Mouse (Mus musculus) liver, embryonic 11.5 days (tissue): Measurements from ENCODE around the gene Ptpn7. TPM values are rescaled to one million over a fixed set of nuclear protein-coding genes. Genes with fewer than 3 reads are reported as not detected.

Source experiments
- ATAC-seq: fragments of 200-750 bp; cut with Nextera tagmentation; replicated peaks from 2 replicates; pipeline ENCODE4 v1.8.0; 2017; ENCODE audit warnings: moderate number of reproducible peaks, mild to moderate bottlenecking, moderate TSS enrichment, moderate library complexity; ENCODE audit not compliant: low FRiP score
- DNase-seq: peaks from one replicate; pipeline ENCODE4 v3.0.0-alpha.2; 2017; ENCODE audit warnings: low spot score
- H3K27ac ChIP-seq: fragments of 300-500 bp; sonication (generic); 2 replicates; pipeline ENCODE4 v1.5.1; 2014; ENCODE audit warnings: mild to moderate bottlenecking, low read depth, low read length, control low read depth
- H3K27me3 ChIP-seq: fragments of 300-500 bp; sonication (generic); replicated peaks from 2 replicates; pipeline ENCODE4 v1.6.1; 2014; ENCODE audit warnings: low read length, mixed read lengths; ENCODE audit not compliant: control insufficient read depth, insufficient read depth
- H3K36me3 ChIP-seq: fragments of 300-500 bp; sonication (generic); 2 replicates; pipeline ENCODE4 v1.6.1; 2014; ENCODE audit warnings: mild to moderate bottlenecking, low read length, moderate library complexity, mixed read lengths; ENCODE audit not compliant: control insufficient read depth, insufficient read depth
- H3K4me1 ChIP-seq: fragments of 300-500 bp; sonication (generic); replicated peaks from 2 replicates; pipeline ENCODE4 v1.6.1; 2014; ENCODE audit warnings: low read length, mixed read lengths; ENCODE audit not compliant: control insufficient read depth, insufficient read depth
- H3K4me2 ChIP-seq: fragments of 300-500 bp; sonication (generic); 2 replicates; pipeline ENCODE4 v1.6.1; 2014; ENCODE audit warnings: mild to moderate bottlenecking, control low read depth, moderate library complexity
- H3K4me3 ChIP-seq: fragments of 300-500 bp; sonication (generic); 2 replicates; pipeline ENCODE4 v1.5.1; 2014; ENCODE audit warnings: low read depth, low read length, control low read depth
- H3K9ac ChIP-seq: fragments of 300-500 bp; sonication (generic); 2 replicates; pipeline ENCODE4 v1.6.1; 2014; ENCODE audit warnings: low read depth, low read length, control low read depth
- H3K9me3 ChIP-seq: fragments of 300-500 bp; sonication (generic); 2 replicates; pipeline ENCODE4 v1.6.1; 2016; ENCODE audit warnings: low read length, inconsistent platforms, mixed read lengths; ENCODE audit not compliant: control insufficient read depth
- WGBS: fragments of 180-500 bp; shearing (Covaris S2); extraction: QIAGEN DNeasy Blood & Tissue Kit; methylation state at CpG from one replicate; pipeline ENCODE4 v1.1.7; 2014; 5-methylcytosine and 5-hydroxymethylcytosine counted together
- polyA plus RNA-seq: library from polyadenylated mRNA; unstranded; fragments of >200 nt; fragmentation: Nextera tagmentation; extraction: Ambion mirVana; gene quantifications from 2 replicates; pipeline ENCODE4 v1.2.1, GENCODE M21; 2014

Ptpn7 gene
- polyA plus RNA-seq, 1 experiment from 2014 or later = 43.0 TPM

DNA sequence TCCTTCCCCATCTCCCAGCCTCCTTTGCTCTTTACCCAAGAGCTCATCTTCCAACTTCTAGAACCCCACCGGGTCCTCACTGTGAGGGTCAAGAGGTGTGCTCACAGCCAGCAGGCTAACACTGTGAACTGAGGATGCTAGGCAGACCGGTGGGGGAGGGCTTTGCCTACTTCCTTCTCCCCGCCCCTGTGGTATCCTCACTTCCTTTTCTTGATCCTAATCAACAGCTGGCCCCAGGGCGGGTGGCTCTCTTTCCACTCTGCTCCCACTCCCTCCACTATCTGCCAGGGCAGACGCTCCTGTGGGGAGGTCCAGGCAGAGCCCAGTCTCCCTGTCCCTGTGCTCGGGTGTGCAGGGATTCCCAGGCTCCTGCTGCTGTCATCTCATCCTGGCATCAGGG is 1.5 kb upstream of the Ptpn7 start:
- no peak for DNase-seq
- Histone ChIP-seq H3K4me1 (peaks cover 38% of the 10 kb centered on the region), H3K36me3 (peaks cover 3% of the 10 kb centered on the region; the same call in 1 of the 2 replicates), H3K27ac (peak overlapping the region; percentile 86), H3K4me2 (peak overlapping the region; percentile 72), H3K9me3 (no peaks in the 10 kb centered on the region), H3K27me3 (peaks cover 11% of the 10 kb centered on the region; the same call in 1 of the 2 replicates), H3K9ac (peak overlapping the region; percentile 41; the same call in 1 of the 2 replicates), H3K4me3 (0 out of 2 replicates have a peak overlapping the region, but pooled peaks have one; percentile 7)
- 15% methylated on average over 6 of the region's 6 CpGs for WGBS
- ATAC-seq = peak; percentile 29

DNA sequence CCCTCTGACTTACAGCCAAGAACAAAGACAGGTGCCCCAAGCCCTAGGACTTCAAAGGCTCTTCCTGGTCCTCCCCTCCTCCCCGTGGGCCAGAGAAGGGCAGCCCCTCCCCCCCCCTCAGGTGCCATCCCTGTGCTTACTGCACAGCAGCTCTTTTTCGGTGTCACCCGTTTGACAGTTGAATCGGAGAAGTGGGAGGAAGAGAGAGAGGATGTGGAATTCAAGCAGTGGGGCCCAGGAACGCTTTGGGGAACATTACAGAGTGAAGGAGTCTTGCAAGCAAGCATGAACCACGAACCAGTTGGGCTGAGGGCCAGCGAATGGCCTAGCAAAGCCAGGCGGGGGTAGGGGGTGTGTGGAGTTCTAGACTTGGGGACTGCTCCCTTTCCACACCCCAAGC is 940 bp upstream of the Ptpn7 start:
- Histone ChIP-seq H3K9ac (peak overlapping the region; percentile 60; the same call in 1 of the 2 replicates), H3K4me1 (peaks cover 36% of the 10 kb centered on the region), H3K4me3 (0 out of 2 replicates have a peak overlapping the region, but pooled peaks have one; percentile 7), H3K9me3 (no peaks in the 10 kb centered on the region), H3K27me3 (peaks cover 11% of the 10 kb centered on the region; the same call in 1 of the 2 replicates), H3K27ac (peak overlapping the region; percentile 86), H3K4me2 (peak overlapping the region; percentile 72), H3K36me3 (peaks cover 3% of the 10 kb centered on the region; the same call in 1 of the 2 replicates)
- ATAC-seq = no peak
- no peak for DNase-seq
- WGBS = 23% methylated on average over 8 of the region's 8 CpGs

DNA sequence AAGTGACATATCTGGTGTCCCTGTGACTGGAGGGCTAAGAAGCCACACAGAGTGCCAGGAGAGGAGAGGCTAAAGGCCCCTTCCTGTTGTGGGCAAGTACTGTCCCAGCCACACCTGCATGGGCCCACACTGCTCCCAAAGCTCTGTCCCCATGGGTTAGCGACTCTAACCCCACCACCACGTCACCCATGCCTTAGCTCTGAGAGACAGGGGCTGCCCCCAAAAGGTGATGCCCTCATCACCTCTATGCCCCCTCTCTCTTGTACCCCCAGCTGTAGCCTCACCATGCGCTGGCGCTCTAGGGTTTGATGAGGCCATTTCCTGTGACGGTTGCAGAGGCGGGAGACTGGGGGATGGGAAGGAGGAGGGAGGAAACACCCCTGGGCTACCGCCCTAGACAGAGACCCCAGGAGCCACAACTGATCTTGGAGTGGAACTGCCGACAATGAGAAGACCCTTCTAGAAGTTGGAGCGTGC is 431 bp downstream of the Ptpn7 start:
- DNase-seq = peak; percentile 68
- Histone ChIP-seq H3K27me3 (peaks cover 11% of the 10 kb centered on the region; the same call in 1 of the 2 replicates), H3K4me3 (peak overlapping the region; percentile 39), H3K9me3 (no peaks in the 10 kb centered on the region), H3K4me1 (peaks cover 34% of the 10 kb centered on the region), H3K27ac (peak overlapping the region; percentile 86), H3K4me2 (peak overlapping the region; percentile 72), H3K36me3 (peaks cover 3% of the 10 kb centered on the region; the same call in 1 of the 2 replicates), H3K9ac (peak overlapping the region; percentile 60)
- WGBS = 41% methylated on average over 9 of the region's 9 CpGs
- peak; percentile 64 for ATAC-seq

DNA sequence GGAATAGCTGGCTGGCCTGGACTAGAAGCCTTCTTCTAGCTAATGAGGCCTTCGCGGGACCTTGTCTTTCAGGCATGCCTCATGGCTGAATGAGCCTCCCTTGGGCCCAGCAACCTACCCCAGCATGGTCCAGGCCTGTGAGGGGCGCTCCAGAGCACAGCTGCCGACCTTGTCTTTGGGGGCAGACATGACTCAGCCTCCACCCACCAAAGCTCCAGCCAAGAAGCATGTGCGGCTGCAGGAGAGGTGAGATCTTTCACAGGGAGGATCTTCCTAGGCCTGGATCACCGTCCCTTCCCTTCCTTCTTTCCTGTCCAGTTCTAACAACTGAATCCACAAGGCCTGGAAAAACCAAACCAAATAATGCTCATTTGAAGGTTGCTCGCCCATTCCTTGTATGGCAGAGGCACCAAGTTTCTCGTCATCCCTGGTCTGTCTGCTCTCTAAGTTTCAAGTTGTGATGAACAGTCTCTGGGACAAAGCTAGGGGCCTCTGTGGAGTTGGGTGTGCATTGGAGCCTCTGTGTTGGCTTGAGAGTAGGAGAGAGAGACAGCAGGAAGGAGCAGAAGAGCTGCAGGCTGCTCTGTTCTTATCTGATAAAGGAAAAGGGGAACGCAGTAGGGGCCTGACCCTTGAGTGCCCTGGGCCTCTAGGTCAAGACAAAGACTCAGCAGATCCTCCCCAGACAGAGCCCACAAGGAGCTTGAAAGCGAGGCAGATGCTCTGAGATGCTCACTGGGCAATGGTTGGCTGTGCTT is 1.4 kb downstream of the Ptpn7 start:
- H3K9me3 ChIP-seq = no peaks in the 10 kb centered on the region
- DNase-seq = no peak
- H3K27me3 ChIP-seq = peaks cover 11% of the 10 kb centered on the region; the same call in 1 of the 2 replicates
- peak overlapping the region; percentile 60 for H3K9ac ChIP-seq
- peaks cover 32% of the 10 kb centered on the region for H3K4me1 ChIP-seq
- peak overlapping the region; percentile 72 for H3K4me2 ChIP-seq
- H3K27ac ChIP-seq = peak overlapping the region; percentile 86
- peaks cover 3% of the 10 kb centered on the region; the same call in 1 of the 2 replicates for H3K36me3 ChIP-seq
- H3K4me3 ChIP-seq = peak overlapping the region; percentile 39
- WGBS = 46% methylated on average over 10 of the region's 10 CpGs
- ATAC-seq = peak; percentile 37; the same call in 1 of the 2 replicates

DNA sequence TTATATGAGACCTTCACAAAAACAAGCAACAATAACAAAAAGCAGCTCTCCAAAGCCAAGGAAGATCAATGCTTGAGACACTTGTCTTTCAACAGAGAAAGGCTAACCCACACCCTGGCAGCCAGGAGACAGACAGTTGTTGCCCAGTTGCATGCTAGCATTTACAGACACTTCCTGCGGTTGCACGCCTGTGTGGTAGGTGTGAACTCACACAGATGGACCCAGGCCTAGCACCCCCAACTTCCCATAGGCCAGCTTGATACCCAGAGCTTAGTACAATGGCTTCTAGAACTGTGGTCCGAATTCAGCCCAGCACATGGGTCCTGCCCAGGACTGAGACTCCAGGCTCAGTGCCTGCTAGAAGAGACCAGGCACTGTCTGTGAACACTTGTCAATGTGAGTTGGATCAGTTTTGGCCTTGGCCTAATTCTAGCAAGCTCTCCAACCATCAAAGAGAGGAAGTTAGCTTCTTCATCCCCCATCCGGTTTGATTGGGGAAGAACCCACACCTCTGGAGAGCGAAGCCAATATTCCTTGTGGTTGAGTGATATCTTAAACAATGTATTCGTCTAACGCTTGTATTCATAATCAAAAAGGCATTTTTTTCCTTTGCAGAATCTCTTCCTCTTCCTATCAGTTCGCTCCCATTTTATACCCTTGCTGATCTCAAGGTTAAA is 2.7 kb downstream of the Ptpn7 start:
- Histone ChIP-seq H3K36me3 (peaks cover 6% of the 10 kb centered on the region; the same call in 1 of the 2 replicates), H3K27ac (no peak overlapping the region; the same call in 1 of the 2 replicates), H3K9ac (no peak overlapping the region), H3K4me3 (no peak overlapping the region), H3K9me3 (no peaks in the 10 kb centered on the region), H3K27me3 (no peaks in the 10 kb centered on the region), H3K4me1 (peaks cover 23% of the 10 kb centered on the region), H3K4me2 (peak overlapping the region; percentile 72)
- DNase-seq (no peak), ATAC-seq (no peak)
- 70% methylated on average over 8 of the region's 8 CpGs for WGBS

DNA sequence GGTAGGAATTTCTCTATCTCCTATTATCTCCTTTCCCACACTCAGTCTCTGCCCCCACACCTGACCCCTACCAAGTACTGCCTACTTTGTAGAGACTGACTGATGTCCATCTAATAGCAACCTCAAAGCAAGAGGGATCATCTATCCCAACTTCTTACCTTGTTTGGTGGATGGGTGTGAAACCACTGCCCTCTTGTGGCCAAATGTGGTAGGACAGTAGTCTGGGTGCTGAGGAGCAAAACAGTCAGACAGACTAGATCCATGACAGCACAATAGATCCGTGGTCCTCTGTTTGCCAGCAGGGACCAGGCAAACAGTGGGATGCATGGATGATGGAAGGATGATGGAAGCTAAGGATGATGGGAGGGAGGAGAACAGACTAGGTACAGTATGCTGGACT is 4.0 kb downstream of the Ptpn7 start:
- H3K4me1 ChIP-seq = peaks cover 15% of the 10 kb centered on the region
- H3K27ac ChIP-seq = no peak overlapping the region
- no peak overlapping the region; the same call in 1 of the 2 replicates for H3K4me2 ChIP-seq
- no peak overlapping the region for H3K9ac ChIP-seq
- DNase-seq (peak; percentile 79), ATAC-seq (no peak)
- H3K27me3 ChIP-seq = no peaks in the 10 kb centered on the region
- no peak overlapping the region for H3K4me3 ChIP-seq
- H3K36me3 ChIP-seq = peaks cover 6% of the 10 kb centered on the region; the same call in 1 of the 2 replicates
- WGBS = 14% methylated on average over 1 of the region's 1 CpGs
- no peaks in the 10 kb centered on the region for H3K9me3 ChIP-seq

DNA sequence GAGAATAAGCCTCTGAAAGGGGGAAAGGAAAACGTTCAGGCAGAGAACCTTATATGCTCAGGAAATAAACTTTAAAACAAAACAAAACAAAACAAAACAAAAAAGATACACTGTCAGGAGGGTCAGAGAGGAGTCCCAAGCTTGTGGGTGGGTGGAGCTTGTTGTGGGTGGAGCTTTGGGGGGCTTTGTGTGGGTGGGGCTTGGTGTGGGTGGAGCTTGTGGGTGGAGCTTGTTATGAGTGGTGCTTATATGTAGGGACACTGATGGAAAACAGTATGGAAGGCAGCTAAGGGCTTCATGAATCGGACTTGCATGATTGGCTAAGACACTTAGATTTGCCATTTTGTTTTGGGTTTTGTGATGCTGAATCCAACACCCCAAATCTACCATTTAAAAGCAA is 7.4 kb downstream of the Ptpn7 start:
- 77% methylated on average over 2 of the region's 2 CpGs for WGBS
- no peaks in the 10 kb centered on the region for H3K9me3 ChIP-seq
- ATAC-seq = no peak
- no peak overlapping the region for H3K4me3 ChIP-seq
- H3K4me1 ChIP-seq = peaks cover 1% of the 10 kb centered on the region
- no peak overlapping the region for H3K9ac ChIP-seq
- H3K27me3 ChIP-seq = no peaks in the 10 kb centered on the region
- no peak for DNase-seq
- H3K4me2 ChIP-seq = no peak overlapping the region
- peaks cover 7% of the 10 kb centered on the region for H3K36me3 ChIP-seq
- H3K27ac ChIP-seq = no peak overlapping the region

DNA sequence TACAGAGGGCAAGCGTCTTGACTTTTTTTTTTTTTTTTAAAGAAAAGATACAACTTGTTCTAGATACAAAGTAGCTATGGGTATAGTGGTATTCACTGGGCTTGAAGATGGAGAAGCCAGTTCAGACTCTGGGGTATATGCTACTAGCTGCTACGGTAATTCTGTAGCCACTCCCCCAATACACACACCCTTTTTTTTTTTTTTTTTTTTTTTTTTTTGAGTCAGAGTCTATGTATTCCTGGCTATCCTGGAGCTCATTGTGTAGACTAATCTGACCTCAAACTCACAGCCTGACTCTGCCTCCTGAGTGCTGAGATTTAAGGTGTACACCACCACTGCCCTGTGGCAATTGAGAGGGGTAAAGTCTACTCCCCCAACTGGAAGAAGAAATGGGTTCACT is 10.0 kb downstream of the Ptpn7 start:
- Histone ChIP-seq H3K36me3 (peaks cover 7% of the 10 kb centered on the region; the same call in 1 of the 2 replicates), H3K4me2 (no peak overlapping the region), H3K27me3 (no peaks in the 10 kb centered on the region; the same call in 1 of the 2 replicates), H3K27ac (no peak overlapping the region), H3K4me3 (no peak overlapping the region), H3K4me1 (peaks cover 8% of the 10 kb centered on the region), H3K9me3 (no peaks in the 10 kb centered on the region), H3K9ac (no peak overlapping the region)
- no peak for DNase-seq
- ATAC-seq = no peak
- 78% methylated on average over 2 of the region's 2 CpGs for WGBS
